Mouse (Mus musculus): ENCODE measurements around the gene Gm26602. TPM values are rescaled to one million over a fixed set of nuclear protein-coding genes. Genes with fewer than 3 reads are reported as not detected.
A peak's percentile ranks its signal among the peaks of the same experiment; 100 is the strongest.
"Not testable (repeated sequence)": the region's sequence is repeated elsewhere in the genome, so short reads cannot be mapped to it uniquely, and the experiment has no call there.

The Gm26602 gene
- total RNA-seq, 2 experiments from 2014 or later: not detected

- DNase-seq (ENCODE audit: low spot score in 2 of 2): peak; percentile 61 to 84
- not testable (repeated sequence) for H3K27ac ChIP-seq, H3K4me3 ChIP-seq
- peak; percentile 90 for TF ChIP-seq CTCF (conservative IDR thresholded peaks at IDR 0.05)
These were observed 18.1 kb upstream of the Gm26602 start for GRCm38 (mm10) chr10:79892451-79893118.

GRCm38 (mm10) chr10:79896306-79896705, 14.3 kb upstream of the Gm26602 start:
- DNase-seq (ENCODE audit: low spot score in 2 of 2): no peak
- TF ChIP-seq CTCF (conservative IDR thresholded peaks at IDR 0.05): no peak
- H3K27ac ChIP-seq: no peak overlapping the region
- H3K4me3 ChIP-seq: no peak overlapping the region

DNA sequence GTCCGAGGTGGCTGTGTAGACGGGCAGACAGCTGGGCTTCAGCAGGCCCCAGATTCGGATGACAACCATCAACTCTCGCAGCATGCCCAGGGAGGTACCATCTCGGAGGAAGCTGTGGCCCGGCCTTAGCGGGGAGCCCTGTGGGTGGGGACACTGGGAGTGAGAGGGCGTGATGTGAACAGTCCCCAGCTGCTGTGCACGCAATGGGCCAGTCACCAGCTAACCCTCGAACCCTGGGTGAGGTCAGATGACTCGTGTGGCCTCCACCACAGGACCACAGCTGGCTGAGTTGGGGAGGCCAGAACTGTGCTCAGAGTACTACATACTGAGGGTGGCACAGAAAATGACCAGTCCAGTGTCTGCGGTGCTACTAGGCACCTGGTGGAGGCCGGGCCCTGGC, 13.8 kb upstream of the Gm26602 start:
- H3K27ac ChIP-seq: no peak overlapping the region
- TF ChIP-seq CTCF (conservative IDR thresholded peaks at IDR 0.05): no peak
- H3K4me3 ChIP-seq: no peak overlapping the region
- DNase-seq (ENCODE audit: low spot score in 2 of 2): no peak

DNA sequence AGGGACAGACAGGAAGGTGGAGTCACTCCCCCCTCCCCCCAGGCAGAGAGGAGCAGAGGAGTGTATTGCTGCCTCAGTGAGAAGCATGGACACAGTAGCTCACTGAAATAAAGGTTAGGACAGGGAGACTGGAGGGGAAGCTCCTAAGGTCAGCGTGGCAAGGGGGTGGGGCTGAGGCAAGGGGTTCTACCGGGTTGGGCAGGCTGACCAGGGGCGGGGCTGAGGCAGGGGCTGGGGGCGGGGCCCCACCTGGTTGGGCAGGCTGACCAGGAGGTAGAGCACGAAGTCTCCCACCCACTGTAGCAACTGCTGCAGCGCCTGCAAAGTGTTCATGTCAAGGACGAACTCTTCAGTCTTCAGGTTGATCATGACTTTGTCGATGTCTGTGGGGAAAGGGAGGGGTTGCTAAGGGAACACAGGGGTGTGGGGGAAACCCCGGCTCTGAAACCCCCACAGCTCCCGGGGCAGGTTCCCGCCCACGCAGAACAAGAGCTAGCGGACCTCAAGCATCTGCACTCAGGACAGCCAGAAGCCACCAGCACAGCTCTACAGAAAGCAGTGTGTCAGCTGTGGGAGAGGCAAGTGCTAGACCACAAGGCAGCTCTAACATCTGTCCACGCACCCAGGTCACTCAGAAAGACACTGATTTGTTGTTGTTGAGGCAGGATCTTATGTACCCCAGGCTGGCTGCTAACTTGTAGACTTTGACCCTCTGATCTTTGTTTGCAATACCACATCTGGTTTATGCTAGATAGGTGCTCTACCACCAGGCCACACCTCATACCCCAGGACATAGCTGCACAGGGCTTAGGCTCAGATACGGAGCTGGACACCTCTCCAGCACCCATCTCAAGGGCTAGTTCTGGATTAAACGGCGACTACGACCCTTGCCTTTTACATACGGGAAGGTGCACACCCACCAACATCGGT, 13.1 kb upstream of the Gm26602 start:
- no peak for TF ChIP-seq CTCF (conservative IDR thresholded peaks at IDR 0.05)
- Histone ChIP-seq H3K4me3 (no peak overlapping the region), H3K27ac (no peak overlapping the region)
- DNase-seq (ENCODE audit: low spot score in 2 of 2): no peak

DNA sequence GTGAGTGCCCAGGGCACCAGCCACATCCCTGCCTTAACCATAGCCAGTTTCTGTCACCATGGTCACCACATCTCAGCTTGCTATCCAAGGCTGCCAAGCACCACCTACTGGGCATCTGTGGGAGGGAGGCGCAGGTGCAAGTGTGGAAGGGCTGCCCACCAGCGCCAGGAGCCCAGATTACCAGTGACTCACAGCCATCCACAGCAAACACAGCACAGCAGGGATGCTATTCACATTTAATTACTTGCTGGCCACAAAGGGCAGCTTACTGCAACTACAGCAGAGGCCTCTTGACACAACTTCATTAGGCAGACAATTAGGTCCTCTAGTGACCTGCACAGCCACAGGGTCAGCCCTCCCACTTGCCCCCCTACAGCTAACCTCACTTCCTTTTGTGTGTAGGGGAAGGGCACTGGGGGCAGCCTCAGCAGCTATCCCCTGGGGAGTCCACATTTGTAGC, 9.7 kb upstream of the Gm26602 start:
- peak; percentile 64 for TF ChIP-seq CTCF (conservative IDR thresholded peaks at IDR 0.05)
- Histone ChIP-seq H3K27ac (peak overlapping the region; percentile 88), H3K4me3 (peak overlapping the region; percentile 2; the same call in 1 of the 2 replicates)
- DNase-seq (ENCODE audit: low spot score in 2 of 2): peak; percentile 74 to 86

- no peak for DNase-seq (ENCODE audit: low spot score in 2 of 2)
- Histone ChIP-seq H3K27ac (no peak overlapping the region), H3K4me3 (no peak overlapping the region)
- TF ChIP-seq CTCF (conservative IDR thresholded peaks at IDR 0.05): no peak
These were observed 3.9 kb upstream of the Gm26602 start for GRCm38 (mm10) chr10:79906712-79907111.

GRCm38 (mm10) chr10:79907415-79907814, 3.2 kb upstream of the Gm26602 start:
- TF ChIP-seq CTCF (conservative IDR thresholded peaks at IDR 0.05): no peak
- Histone ChIP-seq H3K4me3 (no peak overlapping the region), H3K27ac (no peak overlapping the region)
- no peak for DNase-seq (ENCODE audit: low spot score in 2 of 2)

- H3K27ac ChIP-seq: peak within 1 kb of the TSS; percentile 100
- peak within 1 kb of the TSS; percentile 99 for H3K4me3 ChIP-seq
- peak; percentile 93 to 96 for DNase-seq (ENCODE audit: low spot score in 2 of 2)
- TF ChIP-seq CTCF (conservative IDR thresholded peaks at IDR 0.05): no peak
These were observed 2.2 kb upstream of the Gm26602 start, which contains the start of gene Med16 for GRCm38 (mm10) chr10:79908167-79909091. Gene Med16 (minus strand): TSS chr10:79908923.

DNA sequence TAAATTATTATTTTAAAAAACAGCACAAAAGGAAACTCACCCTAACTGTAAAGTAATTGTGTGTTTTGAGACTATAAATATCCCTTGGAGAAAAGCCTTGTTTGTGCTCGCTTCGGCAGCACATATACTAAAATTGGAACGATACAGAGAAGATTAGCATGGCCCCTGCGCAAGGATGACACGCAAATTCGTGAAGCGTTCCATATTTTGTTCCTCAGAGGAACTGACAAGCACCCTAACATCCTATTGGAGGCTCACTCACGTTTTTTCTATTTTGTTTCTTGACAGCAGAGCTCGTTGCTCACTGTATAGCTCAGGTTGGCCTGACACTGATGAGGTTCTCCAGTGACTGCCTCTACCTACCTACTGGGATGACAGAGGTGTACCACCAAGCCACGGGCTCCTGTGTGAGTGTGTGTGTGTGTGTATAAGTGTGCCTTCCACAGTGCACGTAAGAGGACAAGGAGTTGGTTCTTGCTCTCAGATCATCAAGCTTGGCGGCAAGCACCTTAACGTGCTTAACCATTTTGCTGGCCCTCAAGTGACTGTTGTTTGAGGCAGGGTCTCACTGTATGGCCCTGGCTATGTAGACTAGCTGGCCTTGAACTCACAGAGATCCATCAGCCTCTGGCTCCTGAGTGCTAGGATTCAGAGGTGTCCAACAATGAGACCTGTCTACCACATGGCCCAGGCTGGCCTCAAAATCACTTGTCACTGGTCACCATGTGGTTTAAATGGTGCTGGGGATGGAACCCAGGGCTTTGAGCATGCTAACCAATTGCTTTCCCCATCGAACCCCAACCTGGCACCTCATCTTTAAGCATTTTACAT, 1.3 kb upstream of the Gm26602 start:
- DNase-seq (ENCODE audit: low spot score in 2 of 2): peak; percentile 57 to 78
- Histone ChIP-seq H3K27ac (peak overlapping the region; percentile 100), H3K4me3 (peak overlapping the region; percentile 99)
- TF ChIP-seq CTCF (conservative IDR thresholded peaks at IDR 0.05): no peak

DNA sequence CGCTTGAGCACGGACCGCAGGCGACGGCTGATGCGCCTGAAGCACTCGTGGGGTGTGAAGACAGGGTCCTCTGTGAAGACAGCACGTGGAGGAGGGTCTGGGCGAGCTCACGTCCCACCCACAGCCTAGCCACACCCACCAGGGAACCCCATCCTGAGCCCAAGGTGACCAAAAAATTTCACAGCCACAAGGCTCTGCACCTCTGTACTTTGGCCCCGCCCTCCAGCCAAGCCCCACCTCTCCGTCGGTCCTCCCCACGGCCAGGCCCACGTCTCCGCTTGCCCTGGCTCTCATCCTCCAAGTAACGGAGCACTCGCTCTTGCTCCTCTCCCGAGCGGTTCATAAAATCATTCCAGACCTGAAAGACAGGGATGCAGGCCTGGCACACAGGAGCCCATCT, 1.8 kb downstream of the Gm26602 start:
- no peak overlapping the region for H3K4me3 ChIP-seq
- H3K27ac ChIP-seq: no peak overlapping the region
- no peak for TF ChIP-seq CTCF (conservative IDR thresholded peaks at IDR 0.05)
- DNase-seq (ENCODE audit: low spot score in 2 of 2): no peak

DNA sequence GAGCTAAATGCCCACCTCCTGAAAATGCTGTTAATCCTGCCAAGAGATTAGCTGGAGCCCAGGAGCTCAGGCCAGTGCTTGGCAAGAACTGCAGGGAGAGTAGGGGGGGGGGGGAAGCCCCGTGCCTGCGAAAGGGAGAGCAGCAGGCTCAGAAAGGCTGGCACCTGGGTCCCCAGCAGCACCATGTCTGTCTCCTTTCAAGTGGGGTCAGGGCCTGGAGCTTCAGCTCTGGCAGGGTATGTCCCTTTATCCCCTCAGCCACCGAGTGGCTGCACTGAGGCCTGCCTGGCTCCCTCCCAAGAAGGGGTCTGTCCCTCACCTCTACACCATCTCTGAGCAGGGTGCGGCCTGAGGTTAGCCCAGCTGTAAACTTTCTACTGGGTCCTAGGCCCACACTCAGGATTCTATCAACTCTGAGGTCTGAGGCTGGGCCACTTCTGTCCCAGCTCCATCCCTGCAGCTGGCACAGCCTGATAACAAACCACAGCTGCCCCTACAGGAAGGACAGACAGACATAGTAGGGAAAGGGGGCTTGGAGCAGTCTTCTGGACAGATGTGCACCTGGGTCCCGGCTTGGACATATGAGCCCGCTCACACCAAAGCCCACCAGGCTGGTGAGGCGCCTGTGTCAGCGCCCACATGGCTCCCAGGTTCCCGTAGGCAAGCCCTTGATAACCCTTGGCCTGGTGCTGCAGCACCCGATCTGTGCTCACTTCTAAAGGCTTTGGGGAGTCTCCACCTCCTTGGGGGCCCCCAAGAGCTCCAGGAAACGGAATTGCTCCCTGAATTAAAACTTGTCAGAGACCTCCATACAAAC, 3.7 kb downstream of the Gm26602 start:
- Histone ChIP-seq H3K27ac (peak overlapping the region; percentile 43; the same call in 1 of the 2 replicates), H3K4me3 (peak overlapping the region; percentile 90)
- TF ChIP-seq CTCF (conservative IDR thresholded peaks at IDR 0.05): no peak
- no peak for DNase-seq (ENCODE audit: low spot score in 2 of 2)
